Mouse (Mus musculus) ES-E14 (cell line): ENCODE measurements at regions not wholly inside any gene's neighbourhood (a gene's known extent, or its start where the extent isn't known, plus 50 kb on each side); places are given as distances from the start of the nearest gene placed in this dataset.

Experiments
- CHD2 ChIP-seq: IDR thresholded peaks from 2 replicates; pipeline ENCODE4 v1.6.1; 2014; ENCODE audit warnings: mild to moderate bottlenecking, low read depth, low read length, inconsistent platforms
- MAFK ChIP-seq: IDR thresholded peaks from 2 replicates; pipeline ENCODE4 v1.6.1; 2014; ENCODE audit warnings: mild to moderate bottlenecking, low read depth, low read length, inconsistent platforms; ENCODE audit not compliant: insufficient read depth
- ZC3H11A ChIP-seq: IDR thresholded peaks from 2 replicates; pipeline ENCODE4 v1.6.1; 2012; ENCODE audit warnings: low read depth, mild to moderate bottlenecking, inconsistent platforms, low read length, borderline replicate concordance
- ZNF384 ChIP-seq: IDR thresholded peaks from 2 replicates; pipeline ENCODE4 v1.6.1; 2012; ENCODE audit warnings: low read depth, low read length, inconsistent platforms

GRCm38 (mm10) chr10:84212096-84212785 lies 228.2 kb downstream of the Nuak1 start:
- TF ChIP-seq ZNF384 (no peak), ZC3H11A (no peak), CHD2 (no peak), MAFK (no peak)
